Mouse (Mus musculus) cerebellum, postnatal 25 days (tissue): ENCODE measurements at regions not wholly inside any gene's neighbourhood (a gene's known extent, or its start where the extent isn't known, plus 50 kb on each side); places are given as distances from the start of the nearest gene placed in this dataset.
A peak's percentile ranks its signal among the peaks of the same experiment; 100 is the strongest.

Experiments
- DNase-seq, 2 experiments: peaks; one replicate each; pipeline ENCODE4 v3.0.0; 2021; ENCODE audit warnings: mixed read lengths in 2 of 2

- peak in 1 of 2 experiments; percentile 3 for DNase-seq
These were observed 53.6 kb downstream of the Hsfy2 start for GRCm38 (mm10) chr1:56583671-56584070.

- DNase-seq = no peak
These were observed 89.2 kb downstream of the Hsfy2 start for GRCm38 (mm10) chr1:56548050-56548449.

- peak; percentile 5 to 26 for DNase-seq
These were observed 106.4 kb downstream of the Hsfy2 start for GRCm38 (mm10) chr1:56530801-56531200.
